ENCODE assay signal across 25 mouse cellular contexts in genomic region chr4:56740611-56741010, GRCm38 (mm10). TPM values are rescaled to one million over a fixed set of nuclear protein-coding genes. Genes with fewer than 3 reads are reported as not detected.
"Had no signal": no experiment of that assay in that cellular context is flagged by ENCODE, and none has a peak within 500 bp of the region (broad histone marks: within the 10 kb centered on the region; RNA-seq: fewer than 3 reads in every experiment).

No protein-coding gene starts in this region.

- H3K27me3 ChIP-seq: liver, embryonic 15.5 days; lung, embryonic 15.5 days; midbrain, embryonic 12.5 days; neural tube, embryonic 13.5 days; neural tube, embryonic 15.5 days; stomach, embryonic 15.5 days had no signal

- H3K36me3 ChIP-seq: liver, embryonic 15.5 days had no signal

- H3K27ac ChIP-seq: liver, embryonic 15.5 days; lung, embryonic 15.5 days; midbrain, embryonic 10.5 days; midbrain, embryonic 12.5 days; neural tube, embryonic 13.5 days; neural tube, embryonic 15.5 days; stomach, embryonic 15.5 days had no signal

- H3K9ac ChIP-seq: liver, embryonic 15.5 days; liver, postnatal 0 days; lung, embryonic 15.5 days; midbrain, embryonic 12.5 days; neural tube, embryonic 13.5 days; neural tube, embryonic 15.5 days; stomach, embryonic 15.5 days had no signal

- H3K4me2 ChIP-seq: liver, embryonic 15.5 days; lung, embryonic 15.5 days; midbrain, embryonic 12.5 days; neural tube, embryonic 13.5 days; neural tube, embryonic 15.5 days; stomach, embryonic 15.5 days had no signal

- H3K9me3 ChIP-seq: liver, embryonic 15.5 days; lung, embryonic 15.5 days; midbrain, embryonic 10.5 days; midbrain, embryonic 12.5 days; neural tube, embryonic 13.5 days; neural tube, embryonic 15.5 days; stomach, embryonic 15.5 days had no signal

- H3K4me1 ChIP-seq: liver, embryonic 15.5 days; lung, embryonic 15.5 days; midbrain, embryonic 10.5 days; midbrain, embryonic 12.5 days; neural tube, embryonic 13.5 days; neural tube, embryonic 15.5 days; stomach, embryonic 15.5 days had no signal

- DNase-seq: liver, postnatal 0 days; lung, adult 2 months; lung, postnatal 14 days; lung, postnatal 4 days; midbrain, embryonic 14.5 days; retina, postnatal 1 day; right cerebral cortex, adult 18-20 months; thymus, adult 2 months; thymus, postnatal 25 days; thymus, postnatal 4 days had no signal

- ATAC-seq: liver, postnatal 0 days; lung, postnatal 0 days; midbrain, embryonic 16.5 days had no signal

- H3K4me3 ChIP-seq: liver, embryonic 15.5 days; lung, embryonic 15.5 days; midbrain, embryonic 10.5 days; midbrain, embryonic 12.5 days; myocyte; neural tube, embryonic 13.5 days; neural tube, embryonic 15.5 days; stomach, embryonic 15.5 days had no signal

RNA-seq across cellular contexts. Expression of gene Actl7b, which starts 0.6 kb away (rescaled TPM):
- polyA plus RNA-seq: liver, embryonic 15.5 days; liver, postnatal 0 days; lung, embryonic 15.5 days; midbrain, embryonic 10.5 days; midbrain, embryonic 12.5 days; midbrain, embryonic 14.5 days; midbrain, embryonic 16.5 days; myocyte; neural tube, embryonic 11.5 days; neural tube, embryonic 13.5 days; neural tube, embryonic 15.5 days; spleen, adult 2 months; stomach, embryonic 15.5 days; urinary bladder, adult 2 months had no signal

RNA-seq across cellular contexts. Expression of gene Gm26657, which starts 0.7 kb away (rescaled TPM):
- total RNA-seq: megakaryocyte, adult 5-6 weeks; megakaryocyte-erythroid progenitor cell, adult 5-6 weeks had no signal
- polyA plus RNA-seq: liver, embryonic 15.5 days; liver, postnatal 0 days; lung, adult 2 months; lung, embryonic 15.5 days; lung, postnatal 0 days; midbrain, embryonic 10.5 days; midbrain, embryonic 12.5 days; midbrain, embryonic 14.5 days; midbrain, embryonic 16.5 days; myocyte; neural tube, embryonic 11.5 days; neural tube, embryonic 13.5 days; neural tube, embryonic 15.5 days; spleen, adult 2 months; stomach, embryonic 15.5 days; thymus, adult 2 months; urinary bladder, adult 2 months had no signal

RNA-seq across cellular contexts. Expression of gene Actl7a, which starts 2.6 kb away (rescaled TPM):
- total RNA-seq: megakaryocyte, adult 5-6 weeks; megakaryocyte-erythroid progenitor cell, adult 5-6 weeks had no signal
- polyA plus RNA-seq: liver, embryonic 15.5 days; liver, postnatal 0 days; lung, adult 2 months; lung, embryonic 15.5 days; lung, postnatal 0 days; midbrain, embryonic 10.5 days; midbrain, embryonic 12.5 days; midbrain, embryonic 14.5 days; midbrain, embryonic 16.5 days; myocyte; neural tube, embryonic 11.5 days; neural tube, embryonic 13.5 days; neural tube, embryonic 15.5 days; spleen, adult 2 months; stomach, embryonic 15.5 days; urinary bladder, adult 2 months had no signal
